Mouse (Mus musculus): Measurements from ENCODE around the gene Gm3336. TPM values are rescaled to one million over a fixed set of nuclear protein-coding genes. Genes with fewer than 3 reads are reported as not detected.

The Gm3336 gene
- polyA plus RNA-seq, 1 experiment = not detected

DNA sequence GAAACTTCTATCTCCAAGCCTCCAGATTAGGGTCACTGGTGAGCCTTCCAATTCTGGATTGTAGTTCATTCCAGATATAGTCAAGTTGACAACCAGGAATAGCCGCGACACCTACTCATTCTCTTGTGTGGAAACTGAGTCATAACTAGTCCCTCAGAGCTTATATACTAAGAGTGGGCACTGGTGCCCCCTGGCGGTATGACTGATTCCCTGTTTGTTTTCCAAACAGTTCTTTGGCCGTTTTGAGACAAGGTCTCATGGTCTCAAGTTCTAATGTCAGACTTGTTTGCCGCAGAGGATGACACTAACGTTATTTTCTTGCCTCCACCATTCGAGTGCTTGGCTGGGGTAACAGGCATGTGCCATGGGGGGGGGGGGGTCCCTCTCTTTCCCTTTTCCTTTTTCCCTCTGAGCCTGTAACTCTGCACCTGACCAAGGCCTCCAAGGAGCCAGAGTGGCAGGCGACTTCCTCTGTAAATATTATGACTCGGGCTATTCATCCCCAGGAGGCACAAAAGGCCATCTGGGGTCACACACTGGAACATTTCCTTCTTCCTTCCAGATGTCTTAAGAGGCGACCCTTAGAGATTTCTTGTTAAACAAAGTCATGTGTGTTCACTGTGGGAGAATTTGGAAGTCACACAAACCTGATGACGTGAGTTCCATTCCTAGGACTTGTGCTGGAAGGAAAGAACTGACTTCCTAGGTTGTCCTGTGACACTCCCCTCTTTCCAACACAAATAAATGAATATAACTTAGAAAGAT lies 33.8 kb downstream of the Gm3336 start:
- TF ChIP-seq POLR2A (IDR thresholded peaks at IDR 0.05; ENCODE audit: low read depth, low read length) = no peak
- TF ChIP-seq CTCF (IDR thresholded peaks at IDR 0.05; ENCODE audit: borderline replicate concordance, insufficient read depth, low read length) = no peak
- peaks cover 4% of the 10 kb centered on the region; the same call in 1 of the 2 replicates for H3K4me1 ChIP-seq (ENCODE audit: control insufficient read depth, insufficient read depth, low read length)
- no peak overlapping the region for H3K4me3 ChIP-seq (ENCODE audit: insufficient read depth, low read length)
- peak overlapping the region; percentile 48 for H3K27ac ChIP-seq (ENCODE audit: insufficient read depth, low read length)

DNA sequence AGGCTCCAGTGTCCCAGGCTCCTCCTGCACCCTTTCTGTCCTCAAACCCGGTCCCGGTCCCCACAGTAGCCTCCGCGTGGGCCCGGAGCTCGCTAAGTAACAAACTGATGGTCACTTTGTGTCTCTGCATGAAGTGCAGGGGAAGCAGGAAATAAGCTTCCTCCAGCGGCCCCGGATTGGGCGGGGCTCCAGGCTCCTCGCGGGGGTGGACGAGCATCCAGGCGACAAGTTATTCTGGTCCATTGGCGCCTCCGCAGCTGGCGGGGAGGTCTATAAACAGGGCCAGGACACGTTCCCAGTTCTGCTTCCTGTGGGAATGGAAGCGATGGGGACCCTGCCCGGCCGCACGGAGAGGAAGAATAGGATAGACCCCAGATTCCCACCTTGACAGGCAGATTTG lies 34.8 kb downstream of the Gm3336 start:
- Histone ChIP-seq H3K4me1 (ENCODE audit: control insufficient read depth, insufficient read depth, low read length) (peaks cover 4% of the 10 kb centered on the region; the same call in 1 of the 2 replicates), H3K4me3 (ENCODE audit: insufficient read depth, low read length) (peak overlapping the region; percentile 2; the same call in 1 of the 2 replicates), H3K27ac (ENCODE audit: insufficient read depth, low read length) (peak overlapping the region; percentile 48)
- TF ChIP-seq POLR2A (IDR thresholded peaks at IDR 0.05; ENCODE audit: low read depth, low read length) (no peak; the same call in 1 of the 2 replicates), CTCF (IDR thresholded peaks at IDR 0.05; ENCODE audit: borderline replicate concordance, insufficient read depth, low read length) (no peak)

DNA sequence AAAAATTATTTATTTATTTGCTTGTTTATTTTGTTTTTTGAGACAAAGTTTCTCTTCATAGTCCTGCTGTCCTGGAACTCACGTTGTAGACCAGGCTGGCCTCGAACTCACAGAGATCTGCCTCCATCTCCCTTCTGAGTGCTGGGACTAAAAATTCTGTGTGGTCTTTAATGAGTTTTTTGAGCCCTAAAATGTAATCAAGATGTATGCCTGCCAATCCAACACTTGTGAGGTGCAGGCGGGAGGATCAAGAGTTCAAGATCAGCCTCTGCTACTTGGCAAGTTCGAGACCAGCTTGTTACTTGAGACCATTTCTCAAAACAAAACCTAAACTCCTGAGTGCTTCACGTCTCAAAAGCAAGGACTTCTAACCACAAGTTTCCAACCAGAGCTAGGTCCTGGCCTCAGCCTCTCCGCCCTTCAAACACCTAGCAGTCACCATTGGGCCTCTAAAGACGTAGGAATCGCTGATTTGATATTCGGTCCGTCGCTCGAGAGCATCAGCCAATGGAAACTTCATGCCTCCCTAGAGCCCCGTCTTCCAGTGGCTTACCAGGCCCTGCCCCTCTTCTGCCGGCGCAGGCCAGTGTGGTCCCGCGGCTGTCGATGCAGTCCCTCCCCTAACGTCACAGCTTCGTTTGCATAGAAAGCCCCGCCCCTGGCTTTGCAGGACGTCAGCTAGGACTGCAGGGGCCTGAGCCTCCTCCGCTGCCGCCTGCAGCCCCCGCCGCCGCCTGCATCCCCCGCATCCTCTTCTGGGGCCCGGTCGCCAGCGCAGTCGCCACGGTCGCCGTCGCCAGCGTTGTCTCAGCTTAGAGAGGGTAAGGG lies 35.9 kb downstream of the Gm3336 start, which contains the start of gene Rab3a:
Rab3a (plus strand) TSS at position 637 of the 828 bp plus-strand sequence.
- TF ChIP-seq CTCF (IDR thresholded peaks at IDR 0.05; ENCODE audit: borderline replicate concordance, insufficient read depth, low read length) = no peak
- TF ChIP-seq POLR2A (IDR thresholded peaks at IDR 0.05; ENCODE audit: low read depth, low read length) = peak; percentile 48
- Histone ChIP-seq H3K4me3 (ENCODE audit: insufficient read depth, low read length) (peak within 1 kb of the TSS; percentile 55), H3K4me1 (ENCODE audit: control insufficient read depth, insufficient read depth, low read length) (peaks cover 4% of the 10 kb centered on the region; the same call in 1 of the 2 replicates), H3K27ac (ENCODE audit: insufficient read depth, low read length) (peak within 1 kb of the TSS; percentile 36)

DNA sequence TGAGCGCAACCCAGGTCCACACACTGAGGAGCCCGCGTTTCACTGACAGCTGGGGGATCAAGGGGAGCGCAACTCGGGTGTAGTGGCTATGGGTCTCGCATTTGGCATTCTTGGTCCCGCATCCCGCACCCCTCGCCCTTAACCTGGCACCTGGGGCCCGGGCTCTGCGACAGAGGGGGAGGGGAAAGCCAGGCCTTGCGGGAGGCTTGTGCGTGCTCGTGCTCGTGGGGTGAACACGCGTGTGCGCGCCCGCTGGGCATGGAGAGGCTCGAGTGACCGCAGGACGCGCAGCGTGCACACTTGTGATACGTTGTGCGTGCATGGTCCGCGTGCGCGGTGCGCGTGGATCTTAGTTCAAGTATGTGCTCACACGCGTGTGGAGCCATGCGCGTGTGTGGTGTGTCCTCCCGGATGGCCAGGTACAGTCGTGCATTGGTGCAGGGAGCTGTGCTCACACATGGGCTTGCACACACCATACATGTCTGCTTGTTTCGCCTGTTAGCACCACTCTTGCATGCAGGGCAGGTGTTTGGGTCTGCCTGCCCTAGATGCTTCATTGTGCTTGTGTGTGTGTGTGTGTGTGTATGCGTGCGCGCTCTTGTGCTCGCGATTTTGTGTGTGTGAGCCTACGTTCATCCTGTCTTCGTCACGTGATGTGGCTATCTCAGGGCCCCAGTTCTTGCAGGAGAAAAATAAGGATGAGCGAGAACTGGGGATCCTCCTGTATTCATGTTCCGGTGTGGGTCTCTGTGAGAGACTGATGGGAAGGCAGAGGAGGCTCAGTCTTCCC lies 36.7 kb downstream of the Gm3336 start:
- Histone ChIP-seq H3K4me1 (ENCODE audit: control insufficient read depth, insufficient read depth, low read length) (peaks cover 7% of the 10 kb centered on the region), H3K27ac (ENCODE audit: insufficient read depth, low read length) (no peak overlapping the region), H3K4me3 (ENCODE audit: insufficient read depth, low read length) (peak overlapping the region; percentile 55)
- TF ChIP-seq POLR2A (IDR thresholded peaks at IDR 0.05; ENCODE audit: low read depth, low read length) (no peak; the same call in 1 of the 2 replicates), CTCF (IDR thresholded peaks at IDR 0.05; ENCODE audit: borderline replicate concordance, insufficient read depth, low read length) (no peak)

DNA sequence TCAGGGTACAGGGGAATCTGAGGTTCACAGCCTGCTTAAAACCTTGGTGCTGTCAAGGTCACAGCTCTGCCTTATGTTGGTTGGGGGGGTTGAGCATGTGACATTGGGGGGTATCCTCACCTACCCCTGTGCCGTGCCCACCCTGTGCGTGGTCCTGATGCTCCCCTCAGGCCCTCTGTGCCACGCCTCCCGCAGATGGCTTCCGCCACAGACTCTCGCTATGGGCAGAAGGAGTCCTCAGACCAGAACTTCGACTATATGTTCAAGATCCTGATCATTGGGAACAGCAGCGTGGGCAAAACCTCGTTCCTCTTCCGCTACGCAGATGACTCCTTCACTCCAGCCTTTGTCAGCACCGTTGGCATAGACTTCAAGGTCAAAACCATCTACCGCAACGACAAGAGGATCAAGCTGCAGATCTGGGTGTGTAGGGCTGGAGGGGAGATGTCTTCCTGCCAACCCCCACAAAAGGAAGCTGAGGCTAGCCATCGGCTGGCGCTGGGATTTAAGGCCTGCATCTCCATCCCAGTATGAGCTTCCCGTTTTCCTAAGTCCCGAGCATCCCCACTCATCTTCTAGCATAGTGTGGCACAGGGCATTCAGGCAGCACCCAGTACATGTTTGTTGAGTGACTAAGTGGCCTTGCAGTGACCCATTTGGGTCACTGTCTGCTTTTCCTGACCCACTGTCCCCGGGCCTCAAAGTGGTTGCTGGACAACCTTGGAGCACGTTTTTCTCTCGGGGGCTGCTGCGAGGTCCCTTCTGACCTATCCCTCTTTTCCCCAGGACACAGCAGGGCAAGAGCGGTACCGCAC lies 37.5 kb downstream of the Gm3336 start:
- Histone ChIP-seq H3K4me3 (ENCODE audit: insufficient read depth, low read length) (no peak overlapping the region), H3K4me1 (ENCODE audit: control insufficient read depth, insufficient read depth, low read length) (peaks cover 7% of the 10 kb centered on the region), H3K27ac (ENCODE audit: insufficient read depth, low read length) (no peak overlapping the region)
- TF ChIP-seq CTCF (IDR thresholded peaks at IDR 0.05; ENCODE audit: borderline replicate concordance, insufficient read depth, low read length) (no peak), POLR2A (IDR thresholded peaks at IDR 0.05; ENCODE audit: low read depth, low read length) (no peak)

DNA sequence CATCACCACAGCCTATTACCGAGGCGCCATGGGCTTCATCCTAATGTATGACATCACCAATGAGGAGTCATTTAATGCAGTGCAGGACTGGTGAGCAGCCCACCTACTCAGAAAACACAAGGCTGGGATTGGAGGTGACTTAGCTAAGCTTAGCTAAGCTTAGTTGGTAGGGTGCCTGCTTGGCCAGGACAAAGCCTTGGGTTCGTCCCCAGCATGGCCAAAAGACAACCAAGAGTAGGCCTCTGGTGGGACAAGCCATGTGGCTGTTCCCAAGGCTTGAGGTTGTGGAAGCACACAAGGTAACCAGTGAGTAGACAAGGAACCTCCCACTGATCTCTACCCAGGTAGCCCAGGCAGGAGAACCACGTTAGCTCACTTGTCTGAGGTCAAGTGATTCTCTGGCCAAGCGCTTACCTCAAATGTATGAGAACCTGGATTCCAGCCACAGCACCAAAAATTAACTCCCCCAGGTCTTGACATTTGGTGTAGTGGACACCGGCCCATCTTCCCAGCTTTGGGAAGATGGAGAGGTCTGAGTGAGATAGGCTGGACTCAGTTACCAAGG lies 38.2 kb downstream of the Gm3336 start:
- TF ChIP-seq POLR2A (IDR thresholded peaks at IDR 0.05; ENCODE audit: low read depth, low read length) (peak; percentile 18; the same call in 1 of the 2 replicates), CTCF (IDR thresholded peaks at IDR 0.05; ENCODE audit: borderline replicate concordance, insufficient read depth, low read length) (no peak)
- Histone ChIP-seq H3K4me3 (ENCODE audit: insufficient read depth, low read length) (no peak overlapping the region), H3K27ac (ENCODE audit: insufficient read depth, low read length) (no peak overlapping the region), H3K4me1 (ENCODE audit: control insufficient read depth, insufficient read depth, low read length) (peaks cover 7% of the 10 kb centered on the region)

DNA sequence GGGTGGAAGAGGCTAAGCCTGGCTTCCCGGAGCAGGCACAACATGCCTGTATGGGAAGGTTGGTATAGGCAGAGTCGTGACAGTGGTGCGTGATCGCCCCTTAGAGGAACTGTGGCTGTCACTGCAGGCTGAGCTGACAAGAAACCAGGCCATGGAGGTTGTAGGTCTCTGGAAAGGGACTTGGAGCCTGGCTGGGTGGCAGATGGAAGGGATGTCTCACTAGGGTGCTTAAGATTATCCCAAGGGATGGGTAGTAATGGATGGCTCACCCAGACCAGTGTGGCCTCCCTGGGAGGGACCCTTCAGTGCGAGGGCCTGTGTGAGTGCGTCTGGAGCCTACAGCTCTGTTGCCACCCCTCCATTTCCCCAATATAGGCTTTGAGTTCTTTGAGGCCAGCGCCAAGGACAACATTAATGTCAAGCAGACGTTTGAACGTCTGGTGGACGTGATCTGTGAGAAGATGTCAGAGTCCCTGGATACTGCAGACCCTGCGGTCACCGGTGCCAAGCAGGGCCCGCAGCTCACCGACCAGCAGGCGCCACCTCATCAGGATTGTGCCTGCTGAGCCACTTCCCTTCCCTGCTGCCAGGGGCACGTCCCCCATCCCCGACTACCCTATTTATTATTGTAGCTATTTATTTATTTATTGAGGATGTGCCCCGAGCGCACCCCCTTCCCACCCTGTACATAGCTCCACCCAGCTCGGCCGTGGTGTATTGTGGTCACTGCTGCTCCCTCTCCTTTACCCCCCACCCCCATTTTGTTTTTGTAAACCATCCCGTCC lies 39.4 kb downstream of the Gm3336 start:
- TF ChIP-seq POLR2A (IDR thresholded peaks at IDR 0.05; ENCODE audit: low read depth, low read length) (no peak), CTCF (IDR thresholded peaks at IDR 0.05; ENCODE audit: borderline replicate concordance, insufficient read depth, low read length) (peak; percentile 67)
- Histone ChIP-seq H3K4me3 (ENCODE audit: insufficient read depth, low read length) (no peak overlapping the region), H3K27ac (ENCODE audit: insufficient read depth, low read length) (no peak overlapping the region), H3K4me1 (ENCODE audit: control insufficient read depth, insufficient read depth, low read length) (peaks cover 3% of the 10 kb centered on the region)

DNA sequence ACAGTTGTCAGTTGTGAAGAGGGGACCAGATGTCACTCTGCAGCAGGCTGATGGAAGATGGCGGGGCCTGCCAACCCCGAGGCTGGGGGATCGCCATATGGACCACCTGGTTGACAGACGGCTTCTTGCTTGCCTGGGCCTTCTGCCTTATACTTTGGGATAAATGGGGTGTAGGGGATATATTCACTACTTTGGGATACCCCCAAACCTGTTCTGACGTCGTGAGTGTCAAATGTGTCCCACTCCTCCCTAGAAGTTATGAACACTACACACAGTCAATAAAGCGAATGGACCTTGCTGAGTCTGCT lies 39.9 kb downstream of the Gm3336 start:
- H3K27ac ChIP-seq (ENCODE audit: insufficient read depth, low read length) = no peak overlapping the region
- peaks cover 3% of the 10 kb centered on the region for H3K4me1 ChIP-seq (ENCODE audit: control insufficient read depth, insufficient read depth, low read length)
- TF ChIP-seq POLR2A (IDR thresholded peaks at IDR 0.05; ENCODE audit: low read depth, low read length) = no peak
- no peak for TF ChIP-seq CTCF (IDR thresholded peaks at IDR 0.05; ENCODE audit: borderline replicate concordance, insufficient read depth, low read length)
- H3K4me3 ChIP-seq (ENCODE audit: insufficient read depth, low read length) = no peak overlapping the region
